In the genomic region with DNA sequence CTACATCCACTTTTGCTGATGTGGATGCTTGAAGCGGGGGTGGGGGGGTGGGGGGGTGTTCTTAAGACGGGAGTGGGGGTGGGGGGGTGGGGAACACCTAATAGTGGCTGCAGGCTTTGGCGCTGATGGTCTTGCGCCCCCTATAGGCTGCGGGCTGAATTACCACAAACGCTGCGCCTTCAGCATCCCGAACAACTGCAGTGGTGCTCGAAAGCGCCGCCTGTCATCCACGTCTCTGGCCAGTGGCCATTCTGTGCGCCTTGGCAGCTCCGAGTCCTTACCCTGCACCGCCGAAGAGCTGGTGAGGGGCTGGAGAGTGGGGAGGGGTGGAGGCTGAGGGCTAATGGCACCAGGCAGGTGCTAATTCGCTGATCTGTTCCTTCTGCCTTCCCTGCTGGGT, we compare ENCODE assay signal across 9 mouse cellular contexts. TPM values are rescaled to one million over a fixed set of nuclear protein-coding genes. Genes with fewer than 3 reads are reported as not detected.
DNase-seq lines count a peak whose midpoint lies in the region; ATAC-seq and TF ChIP-seq lines count a peak whose summit lies in the region.
"Had no signal": no experiment of that assay in that cellular context is flagged by ENCODE, and none has a peak within 500 bp of the region (broad histone marks: within the 10 kb centered on the region; RNA-seq: fewer than 3 reads in every experiment).

No protein-coding gene starts in this region.

- intact Hi-C loops in gastrocnemius, postnatal 36 days (cut with DNase I) = no loop called here
- intact Hi-C loops in left cerebral cortex, postnatal 4 days (cut with DNase I) = no loop called here

- H3K9me3 ChIP-seq in intestine, postnatal 0 days (ENCODE audit: control insufficient read depth) = no peaks in the 10 kb centered on the region
- no peaks in the 10 kb centered on the region for H3K9me3 ChIP-seq in intestine, embryonic 16.5 days (ENCODE audit: control insufficient read depth, low read length)

- peak; percentile 70 for TF ChIP-seq CTCF in intestine, postnatal 0 days (IDR thresholded peaks at IDR 0.05; ENCODE audit: low read depth)

- ATAC-seq in intestine, postnatal 0 days = no peak
- ATAC-seq in intestine, embryonic 16.5 days = no peak

- H3K4me2 ChIP-seq in intestine, postnatal 0 days (replicated peaks; ENCODE audit: low read depth) = no peak overlapping the region
- no peak overlapping the region for H3K4me2 ChIP-seq in intestine, embryonic 16.5 days (ENCODE audit: low read depth, low read length)

- H3K4me3 ChIP-seq in intestine, postnatal 0 days (ENCODE audit: low read depth, low read length) = no peak overlapping the region
- H3K4me3 ChIP-seq in intestine, embryonic 16.5 days (ENCODE audit: low read length) = no peak overlapping the region

- DNase-seq in ES-CJ7 (ENCODE audit: low read depth, low spot score) = peak; percentile 67
- peak; percentile 77 for DNase-seq in cerebellum, adult 8-10 months
- DNase-seq in gastrocnemius, postnatal 36 days = peak; percentile 40 to 62
- DNase-seq in left cerebral cortex, postnatal 4 days = peak; percentile 79
- DNase-seq in right cerebral cortex, adult 2 months (ENCODE audit: low spot score in 2 of 2) = peak; percentile 75 to 76
- DNase-seq in urinary bladder, adult 18-20 months (ENCODE audit: low spot score in 2 of 2) = no peak

- WGBS in intestine, postnatal 0 days = 46% methylated on average over 17 of the region's 17 CpGs
- WGBS in intestine, embryonic 16.5 days = 33% methylated on average over 17 of the region's 17 CpGs

- H3K27me3 ChIP-seq in intestine, postnatal 0 days (replicated peaks; ENCODE audit: control insufficient read depth, insufficient read depth, low read length) = no peaks in the 10 kb centered on the region
- H3K27me3 ChIP-seq in intestine, embryonic 16.5 days (replicated peaks; ENCODE audit: control insufficient read depth, insufficient read depth, low read length) = no peaks in the 10 kb centered on the region

- no peak overlapping the region for H3K27ac ChIP-seq in intestine, postnatal 0 days (ENCODE audit: low read depth, low read length)
- H3K27ac ChIP-seq in intestine, embryonic 16.5 days (ENCODE audit: low read length) = no peak overlapping the region

- no peak overlapping the region for H3K9ac ChIP-seq in intestine, postnatal 0 days (ENCODE audit: low read depth, low read length)
- H3K9ac ChIP-seq in intestine, embryonic 16.5 days (ENCODE audit: low read depth, low read length) = no peak overlapping the region

- H3K36me3 ChIP-seq in intestine, postnatal 0 days (ENCODE audit: control insufficient read depth, insufficient read depth) = peaks cover 37% of the 10 kb centered on the region
- H3K36me3 ChIP-seq in intestine, embryonic 16.5 days (ENCODE audit: control insufficient read depth, insufficient read depth, low read length) = no peaks in the 10 kb centered on the region; the same call in 1 of the 2 replicates

- H3K4me1 ChIP-seq in intestine, postnatal 0 days (replicated peaks; ENCODE audit: control insufficient read depth, insufficient read depth, low read length) = no peaks in the 10 kb centered on the region
- H3K4me1 ChIP-seq in intestine, embryonic 16.5 days (ENCODE audit: control insufficient read depth, insufficient read depth, low read length) = peaks cover 19% of the 10 kb centered on the region

RNA-seq across cellular contexts. Expression of a gene that starts 5.9 kb away (rescaled TPM):
- 9.2 and 11.2 TPM in 2 replicates for polyA plus RNA-seq in intestine, postnatal 0 days (2015; fragmentation: Nextera tagmentation; extraction: Ambion mirVana)
- 10.3 and 11.5 TPM in 2 replicates for polyA plus RNA-seq in intestine, embryonic 16.5 days (2015; fragmentation: Nextera tagmentation; extraction: Ambion mirVana)
- total RNA-seq in gastrocnemius, postnatal 36 days (2021) = 1 to 10 TPM; 5.1 to 6.5 TPM
- total RNA-seq in left cerebral cortex, postnatal 4 days (2021) = 1 to 10 TPM; 9.1 to 9.5 TPM

RNA-seq across cellular contexts. Expression of a gene that starts 26.5 kb away (rescaled TPM):
- polyA plus RNA-seq in intestine, postnatal 0 days (2015; fragmentation: Nextera tagmentation; extraction: Ambion mirVana) = 3.4 and 3.7 TPM in 2 replicates
- 1.6 and 1.7 TPM in 2 replicates for polyA plus RNA-seq in intestine, embryonic 16.5 days (2015; fragmentation: Nextera tagmentation; extraction: Ambion mirVana)
- total RNA-seq in gastrocnemius, postnatal 36 days (2021) = 1 to 10 TPM; 2.0 TPM
- 10 to 100 TPM; 57.6 to 61.8 TPM for total RNA-seq in left cerebral cortex, postnatal 4 days (2021)

RNA-seq across cellular contexts. Expression of a gene that starts 32.0 kb away (rescaled TPM):
- polyA plus RNA-seq in intestine, postnatal 0 days (2015; fragmentation: Nextera tagmentation; extraction: Ambion mirVana) = 12.3 and 12.7 TPM in 2 replicates
- 20.3 and 22.3 TPM in 2 replicates for polyA plus RNA-seq in intestine, embryonic 16.5 days (2015; fragmentation: Nextera tagmentation; extraction: Ambion mirVana)
- total RNA-seq in gastrocnemius, postnatal 36 days (2021) = 10 to 100 TPM; 45.3 to 50.1 TPM
- 10 to 100 TPM; 35.8 to 38.9 TPM for total RNA-seq in left cerebral cortex, postnatal 4 days (2021)

RNA-seq across cellular contexts. Expression of a gene that starts 32.9 kb away (rescaled TPM):
- 33.7 and 35.8 TPM in 2 replicates for polyA plus RNA-seq in intestine, postnatal 0 days (2015; fragmentation: Nextera tagmentation; extraction: Ambion mirVana)
- 68.9 and 72.3 TPM in 2 replicates for polyA plus RNA-seq in intestine, embryonic 16.5 days (2015; fragmentation: Nextera tagmentation; extraction: Ambion mirVana)
- 10 to 100 TPM; 13.9 to 14.7 TPM for total RNA-seq in gastrocnemius, postnatal 36 days (2021)
- 100 to 1,000 TPM; 223 to 229 TPM for total RNA-seq in left cerebral cortex, postnatal 4 days (2021)

RNA-seq across cellular contexts. Expression of a gene that starts 43.0 kb away (rescaled TPM):
- polyA plus RNA-seq in intestine, postnatal 0 days (2015; fragmentation: Nextera tagmentation; extraction: Ambion mirVana) = 4.7 and 5.3 TPM in 2 replicates
- 7.8 and 9.2 TPM in 2 replicates for polyA plus RNA-seq in intestine, embryonic 16.5 days (2015; fragmentation: Nextera tagmentation; extraction: Ambion mirVana)
- under 1 TPM in 1 of 2 experiments, not detected in 1; 0.54 TPM for total RNA-seq in gastrocnemius, postnatal 36 days (2021)
- 1 to 10 TPM; 1.2 to 1.7 TPM for total RNA-seq in left cerebral cortex, postnatal 4 days (2021)
- total RNA-seq: neutrophil, adult 5-6 weeks had no signal

Comparison
In these comparisons a context has a peak if more than half of its experiments do, and no peak if none do; other contexts are left out.
1. DNase-seq: peak in ES-CJ7 (single experiment), cerebellum, adult 8-10 months (single experiment), gastrocnemius, postnatal 36 days (2 of 2), left cerebral cortex, postnatal 4 days (single experiment) and right cerebral cortex, adult 2 months (2 of 2); none in urinary bladder, adult 18-20 months (0 of 2).
2. RNA of a gene that starts 26.5 kb away (total RNA-seq): 57.6 to 61.8 TPM in left cerebral cortex, postnatal 4 days; 2.0 TPM in gastrocnemius, postnatal 36 days; every median in the first group is over 10 times any median in the second.